Mouse (Mus musculus) stomach, postnatal 0 days (tissue): ENCODE measurements at regions not wholly inside any gene's neighbourhood (a gene's known extent, or its start where the extent isn't known, plus 50 kb on each side); places are given as distances from the start of the nearest gene placed in this dataset.

Source experiments
- ATAC-seq: fragments of 200-750 bp; cut with Nextera tagmentation; 2 replicates; pipeline ENCODE4 v1.8.0; 2017; ENCODE audit not compliant: low FRiP score, low TSS enrichment
- DNase-seq: peaks from one replicate; pipeline ENCODE4 v3.0.0-alpha.2; 2016; ENCODE audit warnings: low spot score
- H3K27ac ChIP-seq: fragments of 300-500 bp; sonication (generic); replicated peaks from 2 replicates; pipeline ENCODE4 v1.5.1; 2014; ENCODE audit warnings: mild to moderate bottlenecking, control low read depth
- H3K27me3 ChIP-seq: fragments of 300-500 bp; sonication (generic); 2 replicates; pipeline ENCODE4 v1.6.1; 2014; ENCODE audit warnings: low read length; ENCODE audit not compliant: control insufficient read depth, insufficient read depth
- H3K36me3 ChIP-seq: fragments of 300-500 bp; sonication (generic); 2 replicates; pipeline ENCODE4 v1.6.1; 2014; ENCODE audit warnings: low read length, mixed read lengths; ENCODE audit not compliant: control insufficient read depth, insufficient read depth
- H3K4me1 ChIP-seq: fragments of 300-500 bp; sonication (generic); replicated peaks from 2 replicates; pipeline ENCODE4 v1.6.1; 2014; ENCODE audit warnings: antibody characterized with exemption; ENCODE audit not compliant: control insufficient read depth, insufficient read depth
- H3K4me2 ChIP-seq: fragments of 300-500 bp; sonication (generic); replicated peaks from 2 replicates; pipeline ENCODE4 v1.6.1; 2014; ENCODE audit warnings: low read depth, mild to moderate bottlenecking, control low read depth, moderate library complexity
- H3K4me3 ChIP-seq: fragments of 300-500 bp; sonication (generic); 2 replicates; pipeline ENCODE4 v1.5.1; 2014; ENCODE audit warnings: low read depth, low read length, control low read depth
- H3K9ac ChIP-seq: fragments of 300-500 bp; sonication (generic); 2 replicates; pipeline ENCODE4 v1.6.1; 2014; ENCODE audit warnings: mild to moderate bottlenecking, low read length, control low read depth, mixed read lengths
- H3K9me3 ChIP-seq: fragments of 300-500 bp; sonication (generic); 2 replicates; pipeline ENCODE4 v1.6.1; 2016; ENCODE audit warnings: low read length; ENCODE audit not compliant: control insufficient read depth
- CTCF ChIP-seq: IDR thresholded peaks from 2 replicates; pipeline ENCODE4 v1.5.1; 2016; ENCODE audit warnings: antibody characterized with exemption, low read depth, mild to moderate bottlenecking, moderate library complexity
- EP300 ChIP-seq: optimal IDR thresholded peaks from 2 replicates; pipeline ENCODE3; 2016; ENCODE audit warnings: antibody characterized with exemption
- WGBS: fragments of 180-500 bp; shearing (Covaris S2); extraction: QIAGEN DNeasy Blood & Tissue Kit; methylation state at CpG from one replicate; pipeline ENCODE4 v1.1.7; 2014; 5-methylcytosine and 5-hydroxymethylcytosine counted together

GRCm38 (mm10) chr7:113621316-113621715, 107.7 kb downstream of the Far1 start:
- ATAC-seq = no peak
- no peaks in the 10 kb centered on the region for H3K27me3 ChIP-seq
- no peak overlapping the region for H3K4me2 ChIP-seq
- no peak overlapping the region for H3K4me3 ChIP-seq
- no peak overlapping the region for H3K27ac ChIP-seq
- no peak overlapping the region for H3K9ac ChIP-seq
- no peak for DNase-seq
- 61% methylated on average over 8 of the region's 8 CpGs for WGBS
- no peaks in the 10 kb centered on the region for H3K9me3 ChIP-seq
- H3K4me1 ChIP-seq = no peaks in the 10 kb centered on the region
- no peaks in the 10 kb centered on the region for H3K36me3 ChIP-seq
- TF ChIP-seq CTCF (no peak), EP300 (no peak)

- H3K27me3 ChIP-seq = no peaks in the 10 kb centered on the region
- no peaks in the 10 kb centered on the region for H3K4me1 ChIP-seq
- no peak overlapping the region for H3K27ac ChIP-seq
- no peak overlapping the region for H3K4me2 ChIP-seq
- H3K9ac ChIP-seq = no peak overlapping the region
- no peaks in the 10 kb centered on the region for H3K36me3 ChIP-seq
- WGBS = 51% methylated on average over 13 of the region's 13 CpGs
- no peak for TF ChIP-seq EP300
- no peak for TF ChIP-seq CTCF
- no peak for DNase-seq
- ATAC-seq = no peak
- no peak overlapping the region for H3K4me3 ChIP-seq
- no peaks in the 10 kb centered on the region for H3K9me3 ChIP-seq
These were observed 108.4 kb downstream of the Far1 start for GRCm38 (mm10) chr7:113621898-113622510.

GRCm38 (mm10) chr7:113623296-113623695, 109.7 kb downstream of the Far1 start:
- no peak overlapping the region for H3K4me3 ChIP-seq
- no peaks in the 10 kb centered on the region for H3K4me1 ChIP-seq
- DNase-seq (no peak), ATAC-seq (no peak)
- TF ChIP-seq EP300 (no peak), CTCF (no peak)
- H3K36me3 ChIP-seq = no peaks in the 10 kb centered on the region
- H3K27me3 ChIP-seq = no peaks in the 10 kb centered on the region
- H3K9ac ChIP-seq = no peak overlapping the region
- no peak overlapping the region for H3K27ac ChIP-seq
- WGBS = 58% methylated on average over 4 of the region's 4 CpGs
- no peaks in the 10 kb centered on the region for H3K9me3 ChIP-seq
- no peak overlapping the region for H3K4me2 ChIP-seq

- Histone ChIP-seq H3K4me3 (no peak overlapping the region), H3K27ac (no peak overlapping the region), H3K4me1 (no peaks in the 10 kb centered on the region), H3K4me2 (no peak overlapping the region), H3K9me3 (no peaks in the 10 kb centered on the region), H3K27me3 (no peaks in the 10 kb centered on the region), H3K9ac (no peak overlapping the region), H3K36me3 (no peaks in the 10 kb centered on the region)
- DNase-seq = no peak
- WGBS = 78% methylated on average over 6 of the region's 6 CpGs
- TF ChIP-seq CTCF (no peak), EP300 (no peak)
- ATAC-seq = no peak
These were observed 110.3 kb downstream of the Far1 start for GRCm38 (mm10) chr7:113623962-113624361.

- Histone ChIP-seq H3K4me3 (no peak overlapping the region), H3K9ac (no peak overlapping the region), H3K36me3 (no peaks in the 10 kb centered on the region), H3K4me2 (no peak overlapping the region), H3K27me3 (no peaks in the 10 kb centered on the region), H3K4me1 (no peaks in the 10 kb centered on the region), H3K9me3 (no peaks in the 10 kb centered on the region), H3K27ac (no peak overlapping the region)
- TF ChIP-seq EP300 (no peak), CTCF (no peak)
- DNase-seq (no peak), ATAC-seq (no peak)
These were observed 113.1 kb downstream of the Far1 start for GRCm38 (mm10) chr7:113626734-113627133.

GRCm38 (mm10) chr7:113637011-113637600, 123.5 kb downstream of the Far1 start:
- no peaks in the 10 kb centered on the region for H3K27me3 ChIP-seq
- no peak overlapping the region for H3K4me3 ChIP-seq
- TF ChIP-seq CTCF = no peak
- no peak for TF ChIP-seq EP300
- DNase-seq (no peak), ATAC-seq (no peak)
- no peak overlapping the region for H3K27ac ChIP-seq
- no peaks in the 10 kb centered on the region for H3K4me1 ChIP-seq
- H3K9me3 ChIP-seq = no peaks in the 10 kb centered on the region
- 74% methylated on average over 4 of the region's 4 CpGs for WGBS
- no peaks in the 10 kb centered on the region for H3K36me3 ChIP-seq
- no peak overlapping the region for H3K4me2 ChIP-seq
- H3K9ac ChIP-seq = no peak overlapping the region
